Mouse (Mus musculus) ES-Bruce4 (cell line): ENCODE measurements at regions not wholly inside any gene's neighbourhood (a gene's known extent, or its start where the extent isn't known, plus 50 kb on each side); places are given as distances from the start of the nearest gene placed in this dataset.

Source experiments
- H3K27ac ChIP-seq: 2 replicates; pipeline ENCODE4 v1.5.1; 2012; ENCODE audit warnings: low read length, inconsistent platforms; ENCODE audit not compliant: insufficient read depth
- H3K27me3 ChIP-seq: 2 replicates; pipeline ENCODE4 v1.6.1; 2012; ENCODE audit warnings: mild to moderate bottlenecking, low read length, inconsistent platforms; ENCODE audit not compliant: control insufficient read depth, poor library complexity, insufficient read depth, severe bottlenecking
- H3K36me3 ChIP-seq: 2 replicates; pipeline ENCODE4 v1.6.1; 2012; ENCODE audit warnings: inconsistent platforms, mild to moderate bottlenecking, low read length, moderate library complexity; ENCODE audit not compliant: control insufficient read depth, poor library complexity, insufficient read depth, severe bottlenecking
- H3K4me1 ChIP-seq: one replicate; pipeline ENCODE4 v1.8.1; 2011; ENCODE audit warnings: low read length; ENCODE audit not compliant: control insufficient read depth, insufficient read depth
- H3K4me3 ChIP-seq: 2 replicates; pipeline ENCODE4 v1.5.1; 2011; ENCODE audit warnings: low read depth, mild to moderate bottlenecking, low read length
- H3K9ac ChIP-seq: 2 replicates; pipeline ENCODE4 v1.6.1; 2012; ENCODE audit warnings: low read depth, mild to moderate bottlenecking, inconsistent platforms; ENCODE audit not compliant: poor library complexity, severe bottlenecking
- H3K9me3 ChIP-seq: replicated peaks from 2 replicates; pipeline ENCODE4 v1.6.1; 2012; ENCODE audit warnings: mild to moderate bottlenecking, low read length, inconsistent platforms; ENCODE audit not compliant: control insufficient read depth, poor library complexity, insufficient read depth, severe bottlenecking
- CTCF ChIP-seq: IDR thresholded peaks from one replicate; pipeline ENCODE4 v1.8.1; 2011; ENCODE audit warnings: low read depth, low read length
- EP300 ChIP-seq: IDR thresholded peaks from 2 replicates; pipeline ENCODE4 v1.6.1; 2011; ENCODE audit warnings: low read depth, low read length; ENCODE audit not compliant: insufficient read depth
- POLR2A ChIP-seq: IDR thresholded peaks from one replicate; pipeline ENCODE4 v1.8.1; 2011; ENCODE audit warnings: low read length; ENCODE audit not compliant: insufficient read depth

DNA sequence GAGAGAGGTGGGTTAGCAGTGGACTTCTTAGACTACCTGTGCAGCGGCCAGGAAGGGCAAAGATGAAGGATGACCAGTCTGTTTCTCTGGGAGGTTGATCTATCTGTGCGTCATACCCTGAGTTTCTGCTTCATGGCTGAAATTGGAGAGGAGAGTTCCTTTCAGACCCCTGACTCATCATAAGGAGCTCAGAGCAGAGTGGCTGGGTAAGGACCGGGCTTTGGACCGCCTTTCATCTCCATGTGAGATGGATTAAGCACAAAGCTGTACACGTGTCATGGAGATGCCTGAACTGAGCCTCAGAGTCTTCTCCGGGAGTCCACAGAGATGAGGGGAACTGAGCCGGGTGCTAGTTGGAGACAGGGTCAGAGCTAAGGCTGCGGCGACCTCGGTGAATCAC lies 80.7 kb upstream of the Gm9887 start:
- Histone ChIP-seq H3K27me3 (no peaks in the 10 kb centered on the region), H3K9me3 (no peaks in the 10 kb centered on the region), H3K9ac (no peak overlapping the region), H3K4me1 (no peaks in the 10 kb centered on the region), H3K36me3 (no peaks in the 10 kb centered on the region), H3K4me3 (no peak overlapping the region), H3K27ac (no peak overlapping the region)
- TF ChIP-seq POLR2A (no peak), EP300 (no peak), CTCF (no peak)

DNA sequence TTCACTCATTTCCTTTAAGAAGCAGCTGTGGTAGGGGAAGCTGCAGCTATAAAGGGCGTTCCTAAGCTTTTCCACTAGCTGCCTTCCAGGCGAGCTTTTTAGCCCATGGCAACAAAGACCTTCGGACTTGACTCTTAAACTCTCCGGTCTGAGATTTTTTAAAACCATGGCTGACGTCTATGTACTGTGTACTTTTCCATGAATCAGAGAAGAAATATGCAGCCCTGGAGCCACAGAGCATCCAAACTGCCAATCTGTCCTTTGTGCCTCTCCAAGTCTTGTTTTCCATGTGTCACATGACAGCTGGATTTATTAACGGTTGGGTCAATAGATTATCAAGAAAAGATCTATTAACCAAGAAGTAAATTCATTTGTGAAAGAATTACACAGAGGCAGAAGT lies 78.9 kb upstream of the Gm9887 start:
- Histone ChIP-seq H3K4me3 (no peak overlapping the region), H3K27ac (no peak overlapping the region), H3K36me3 (no peaks in the 10 kb centered on the region), H3K4me1 (no peaks in the 10 kb centered on the region), H3K9ac (no peak overlapping the region), H3K27me3 (no peaks in the 10 kb centered on the region), H3K9me3 (no peaks in the 10 kb centered on the region)
- no peak for TF ChIP-seq POLR2A
- no peak for TF ChIP-seq CTCF
- no peak for TF ChIP-seq EP300

DNA sequence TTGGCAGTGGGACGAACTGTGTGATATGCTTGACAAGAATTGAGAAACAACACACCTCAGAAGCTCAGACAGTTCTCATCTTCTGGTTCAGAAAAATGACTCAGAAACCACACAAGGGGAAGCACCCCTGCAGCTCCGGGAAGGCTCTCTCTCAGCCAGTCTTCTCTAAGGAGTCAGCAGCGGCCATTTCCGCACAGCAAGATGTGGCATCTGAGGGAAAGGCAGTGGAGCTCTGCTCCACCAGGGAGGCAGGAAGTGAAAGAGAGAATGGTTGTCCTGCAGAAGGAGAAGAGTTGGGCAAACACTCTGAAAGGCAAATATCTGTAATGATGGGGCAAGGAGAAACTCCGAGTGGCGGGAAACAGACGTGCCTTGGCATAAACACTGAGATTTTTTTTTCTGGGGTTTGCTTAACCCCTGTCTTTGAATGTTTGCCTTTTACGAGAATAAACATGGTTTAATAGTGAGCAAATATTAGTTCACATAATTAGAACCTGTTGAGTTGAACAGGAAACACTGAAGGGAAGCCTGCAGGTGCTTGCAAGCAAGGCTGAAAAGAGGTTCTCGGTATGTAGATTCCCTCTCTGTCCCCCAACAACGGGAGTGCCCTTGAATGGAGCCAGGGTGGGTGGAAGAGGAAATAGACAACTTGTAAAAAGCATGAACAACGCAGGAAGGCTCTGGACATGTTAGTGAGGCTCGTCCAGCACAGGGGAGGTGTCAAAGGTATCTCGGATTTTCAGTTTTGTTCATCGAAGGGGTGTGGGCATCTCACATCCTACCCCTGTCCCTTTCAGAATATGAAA lies 75.9 kb upstream of the Gm9887 start:
- Histone ChIP-seq H3K27me3 (no peaks in the 10 kb centered on the region), H3K27ac (no peak overlapping the region), H3K9me3 (no peaks in the 10 kb centered on the region), H3K36me3 (no peaks in the 10 kb centered on the region), H3K4me1 (no peaks in the 10 kb centered on the region), H3K4me3 (no peak overlapping the region), H3K9ac (no peak overlapping the region)
- TF ChIP-seq POLR2A, result no peak
- TF ChIP-seq EP300, result no peak
- no peak for TF ChIP-seq CTCF

DNA sequence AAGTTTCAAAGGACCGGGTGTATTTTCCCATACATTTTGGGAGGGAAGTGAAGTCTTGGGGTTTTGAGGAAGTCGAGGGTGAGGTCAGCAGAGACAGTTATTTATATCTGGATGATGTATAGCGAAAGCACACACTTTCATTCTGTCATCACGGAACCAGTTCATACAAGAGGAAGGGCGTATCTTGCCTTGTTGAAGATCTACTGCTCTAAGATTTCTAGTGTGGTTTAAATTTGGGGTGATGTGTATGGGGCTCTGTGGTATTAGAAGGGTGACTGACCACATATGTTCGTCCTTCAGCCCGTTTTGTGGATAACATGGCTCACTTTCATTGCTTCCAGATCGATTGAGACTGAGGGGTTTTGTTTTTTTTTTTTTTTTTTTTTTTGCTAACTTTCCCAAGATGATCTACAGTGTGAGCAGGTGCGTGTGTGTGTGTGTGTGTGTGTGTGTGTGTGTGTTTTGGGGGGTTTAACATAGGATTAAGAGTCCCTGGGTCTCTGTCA lies 75.1 kb upstream of the Gm9887 start:
- H3K27ac ChIP-seq, result no peak overlapping the region
- no peaks in the 10 kb centered on the region for H3K27me3 ChIP-seq
- no peak overlapping the region for H3K4me3 ChIP-seq
- H3K4me1 ChIP-seq, result no peaks in the 10 kb centered on the region
- H3K9ac ChIP-seq, result no peak overlapping the region
- H3K9me3 ChIP-seq, result no peaks in the 10 kb centered on the region
- H3K36me3 ChIP-seq, result no peaks in the 10 kb centered on the region
- TF ChIP-seq POLR2A (no peak), EP300 (no peak), CTCF (no peak)

DNA sequence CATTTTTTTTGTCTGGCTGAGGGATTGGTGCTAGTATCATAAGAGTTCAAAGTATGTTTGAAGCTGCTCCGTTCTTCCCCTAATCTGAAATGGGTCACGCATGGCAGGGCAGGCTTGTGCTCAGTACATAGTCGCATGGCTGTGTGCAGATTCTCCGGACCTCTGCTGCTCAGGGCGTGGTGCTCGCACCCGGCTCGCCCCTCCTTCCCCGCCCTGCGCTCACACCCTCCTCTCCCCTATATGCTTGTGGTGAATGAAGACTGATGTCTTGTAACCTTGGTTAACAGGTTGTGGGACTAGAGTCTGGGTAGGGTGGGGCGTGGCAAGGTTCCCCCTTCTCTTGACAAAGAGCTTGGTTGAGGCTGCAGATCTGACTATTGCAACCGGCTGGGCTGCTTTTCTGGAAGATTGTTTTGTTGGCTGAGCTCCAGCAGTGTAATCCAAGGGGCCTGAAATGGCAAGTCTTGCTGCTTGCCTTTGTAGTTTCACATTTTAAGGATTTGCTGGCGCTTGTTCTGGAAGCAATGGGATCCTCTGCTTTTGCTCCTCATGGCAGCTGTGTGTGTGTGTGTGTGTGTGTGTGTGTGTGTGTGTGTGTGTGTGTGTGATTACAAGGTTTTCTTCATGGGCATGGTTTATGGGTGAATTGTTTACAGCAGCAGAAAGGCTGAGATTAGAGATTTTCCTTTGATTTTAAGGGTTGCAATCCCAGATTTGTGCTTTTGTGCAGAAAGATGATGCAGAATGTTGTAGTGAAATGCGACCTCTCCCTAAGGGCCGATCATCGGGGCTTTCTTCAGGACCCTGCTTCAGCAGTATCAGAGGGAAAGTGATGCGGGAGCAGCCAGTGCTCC lies 74.4 kb upstream of the Gm9887 start:
- no peak overlapping the region for H3K27ac ChIP-seq
- H3K4me3 ChIP-seq, result no peak overlapping the region
- H3K9me3 ChIP-seq, result peaks cover 2% of the 10 kb centered on the region; the same call in 1 of the 2 replicates
- H3K36me3 ChIP-seq, result no peaks in the 10 kb centered on the region
- H3K9ac ChIP-seq, result no peak overlapping the region
- H3K27me3 ChIP-seq, result no peaks in the 10 kb centered on the region
- TF ChIP-seq CTCF, result no peak
- no peak for TF ChIP-seq EP300
- TF ChIP-seq POLR2A, result no peak
- H3K4me1 ChIP-seq, result no peaks in the 10 kb centered on the region
